Mouse (Mus musculus): ENCODE results near the gene Ccdc97. TPM values are rescaled to one million over a fixed set of nuclear protein-coding genes. Genes with fewer than 3 reads are reported as not detected.
A peak's percentile ranks its signal among the peaks of the same experiment; 100 is the strongest.

Ccdc97 gene
- polyA plus RNA-seq, 1 experiment from 2014 or later = 29.6 TPM

- 80% methylated on average over 12 of the region's 12 CpGs for WGBS
- DNase-seq (ENCODE audit: extremely low spot score, low spot score) = no peak
- Histone ChIP-seq H3K9me3 (peaks cover 24% of the 10 kb centered on the region), H3K4me1 (peaks cover 17% of the 10 kb centered on the region), H3K4me3 (no peak overlapping the region), H3K27me3 (ENCODE audit: poor library complexity, severe bottlenecking) (peaks cover 26% of the 10 kb centered on the region), H3K27ac (no peak overlapping the region), H3K36me3 (replicated peaks) (no peaks in the 10 kb centered on the region)
These were observed 18.2 kb downstream of the Ccdc97 start for GRCm38 (mm10) chr7:25700732-25701131.

GRCm38 (mm10) chr7:25699851-25700250, 19.0 kb downstream of the Ccdc97 start:
- no peaks in the 10 kb centered on the region for H3K36me3 ChIP-seq (replicated peaks)
- DNase-seq (ENCODE audit: extremely low spot score, low spot score) = no peak
- no peak overlapping the region for H3K4me3 ChIP-seq
- H3K4me1 ChIP-seq = peaks cover 13% of the 10 kb centered on the region
- peaks cover 24% of the 10 kb centered on the region for H3K9me3 ChIP-seq
- H3K27me3 ChIP-seq (ENCODE audit: poor library complexity, severe bottlenecking) = peaks cover 17% of the 10 kb centered on the region
- 56% methylated on average over 13 of the region's 13 CpGs for WGBS
- H3K27ac ChIP-seq = no peak overlapping the region

- Histone ChIP-seq H3K27me3 (ENCODE audit: poor library complexity, severe bottlenecking) (peaks cover 30% of the 10 kb centered on the region), H3K4me3 (no peak overlapping the region), H3K27ac (no peak overlapping the region), H3K36me3 (replicated peaks) (no peaks in the 10 kb centered on the region), H3K9me3 (peaks cover 4% of the 10 kb centered on the region; the same call in 1 of the 2 replicates), H3K4me1 (peaks cover 15% of the 10 kb centered on the region)
- 64% methylated on average over 8 of the region's 8 CpGs for WGBS
- DNase-seq (ENCODE audit: extremely low spot score, low spot score) = no peak
These were observed 24.8 kb downstream of the Ccdc97 start for GRCm38 (mm10) chr7:25694104-25694503.

- Histone ChIP-seq H3K27me3 (ENCODE audit: poor library complexity, severe bottlenecking) (peaks cover 70% of the 10 kb centered on the region), H3K4me3 (peak overlapping the region; percentile 64)
These were observed 28.8 kb downstream of the Ccdc97 start for GRCm38 (mm10) chr7:25690051-25690450.

GRCm38 (mm10) chr7:25689603-25690021, 29.3 kb downstream of the Ccdc97 start:
- WGBS = 16% methylated on average over 12 of the region's 12 CpGs
- Histone ChIP-seq H3K4me1 (peaks cover 49% of the 10 kb centered on the region), H3K4me3 (peak overlapping the region; percentile 64), H3K36me3 (replicated peaks) (no peaks in the 10 kb centered on the region), H3K27ac (no peak overlapping the region), H3K9me3 (peaks cover 4% of the 10 kb centered on the region; the same call in 1 of the 2 replicates), H3K27me3 (ENCODE audit: poor library complexity, severe bottlenecking) (peaks cover 75% of the 10 kb centered on the region)
- no peak for DNase-seq (ENCODE audit: extremely low spot score, low spot score)

More at GRCm38 (mm10) chr7:25690051-25690450, 28.8 kb downstream of the Ccdc97 start:
- H3K27ac ChIP-seq = no peak overlapping the region
- no peaks in the 10 kb centered on the region for H3K36me3 ChIP-seq (replicated peaks)
- DNase-seq (ENCODE audit: extremely low spot score, low spot score) = no peak
- peaks cover 4% of the 10 kb centered on the region; the same call in 1 of the 2 replicates for H3K9me3 ChIP-seq
- whole genome bisulfite sequencing = 37% methylated on average over 5 of the region's 5 CpGs
- peaks cover 49% of the 10 kb centered on the region for H3K4me1 ChIP-seq

DNA sequence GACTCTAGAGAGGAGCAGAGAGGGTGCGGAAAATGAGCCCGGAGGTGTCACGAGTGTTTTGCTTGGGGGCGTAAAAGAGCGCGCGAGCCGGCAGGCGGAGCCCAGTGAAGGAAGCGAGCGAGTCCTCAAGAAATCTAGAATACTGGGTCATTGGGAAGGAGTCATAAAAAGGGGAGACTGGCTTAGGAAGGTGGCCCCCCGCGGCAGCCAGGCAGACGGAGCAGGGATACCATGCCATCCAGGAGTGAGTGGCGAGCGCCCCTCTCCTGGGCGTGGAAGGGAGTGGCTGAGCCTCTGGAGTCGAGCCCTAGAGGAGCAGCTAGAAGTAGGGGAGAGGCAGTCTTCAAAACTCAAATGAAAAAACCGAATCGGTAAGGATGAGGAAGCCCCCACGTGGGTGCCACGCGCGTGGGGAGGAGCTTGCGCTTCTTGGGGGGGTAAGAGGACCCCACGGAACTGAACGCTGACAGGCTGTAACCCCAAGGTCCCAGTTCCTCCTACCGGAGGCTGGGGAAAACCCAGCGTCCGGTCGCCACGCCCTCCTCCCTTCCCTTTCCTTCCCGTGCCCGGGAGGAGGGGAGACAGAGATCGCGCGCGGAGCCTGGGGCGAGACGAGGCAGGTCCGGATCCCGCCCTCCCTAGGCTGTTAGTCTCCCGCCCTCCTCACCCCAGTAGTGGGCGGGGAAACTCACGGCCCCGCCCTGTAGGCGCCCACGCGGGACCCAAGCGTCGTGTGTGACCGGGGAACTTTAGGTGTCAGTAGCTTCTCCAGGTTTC, 29.9 kb downstream of the Ccdc97 start:
- H3K27me3 ChIP-seq (ENCODE audit: poor library complexity, severe bottlenecking) = peaks cover 76% of the 10 kb centered on the region
- H3K36me3 ChIP-seq (replicated peaks) = no peaks in the 10 kb centered on the region; the same call in 1 of the 2 replicates
- H3K4me3 ChIP-seq = peak overlapping the region; percentile 64
- peaks cover 47% of the 10 kb centered on the region for H3K4me1 ChIP-seq
- 2% methylated on average over 50 of the region's 52 CpGs for WGBS
- peak; percentile 38 for DNase-seq (ENCODE audit: extremely low spot score, low spot score)
- H3K27ac ChIP-seq = peak overlapping the region; percentile 58
- H3K9me3 ChIP-seq = peaks cover 4% of the 10 kb centered on the region; the same call in 1 of the 2 replicates

DNA sequence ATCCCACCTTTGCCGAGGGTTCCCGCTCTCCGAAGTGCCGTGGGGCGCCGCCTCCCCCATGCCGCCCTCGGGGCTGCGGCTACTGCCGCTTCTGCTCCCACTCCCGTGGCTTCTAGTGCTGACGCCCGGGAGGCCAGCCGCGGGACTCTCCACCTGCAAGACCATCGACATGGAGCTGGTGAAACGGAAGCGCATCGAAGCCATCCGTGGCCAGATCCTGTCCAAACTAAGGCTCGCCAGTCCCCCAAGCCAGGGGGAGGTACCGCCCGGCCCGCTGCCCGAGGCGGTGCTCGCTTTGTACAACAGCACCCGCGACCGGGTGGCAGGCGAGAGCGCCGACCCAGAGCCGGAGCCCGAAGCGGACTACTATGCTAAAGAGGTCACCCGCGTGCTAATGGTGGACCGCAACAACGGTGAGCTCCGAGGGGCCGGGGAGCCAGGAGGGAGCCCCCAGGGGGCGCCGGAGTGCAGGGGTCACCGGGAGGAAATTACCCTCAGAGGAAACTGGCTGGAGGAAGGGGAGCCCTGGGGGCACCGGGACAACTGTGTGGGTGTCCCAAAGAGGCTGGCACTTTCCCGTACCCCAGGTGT, 31.0 kb downstream of the Ccdc97 start:
- peak overlapping the region; percentile 74 for H3K27ac ChIP-seq
- H3K4me3 ChIP-seq = peak overlapping the region; percentile 64
- H3K36me3 ChIP-seq (replicated peaks) = peaks cover 4% of the 10 kb centered on the region
- H3K4me1 ChIP-seq = peaks cover 52% of the 10 kb centered on the region
- DNase-seq (ENCODE audit: extremely low spot score, low spot score) = peak; percentile 36
- under 1% methylated on average over 47 of the region's 47 CpGs for WGBS
- peaks cover 3% of the 10 kb centered on the region; the same call in 1 of the 2 replicates for H3K9me3 ChIP-seq
- peaks cover 76% of the 10 kb centered on the region for H3K27me3 ChIP-seq (ENCODE audit: poor library complexity, severe bottlenecking)

GRCm38 (mm10) chr7:25686680-25687531, 32.0 kb downstream of the Ccdc97 start, which contains the start of gene Tgfb1:
Tgfb1 (plus strand) TSS chr7:25687002.
- H3K4me3 ChIP-seq = peak within 1 kb of the TSS; percentile 64
- H3K9me3 ChIP-seq = no peaks in the 10 kb centered on the region
- peaks cover 55% of the 10 kb centered on the region for H3K4me1 ChIP-seq
- H3K27ac ChIP-seq = peak within 1 kb of the TSS; percentile 74
- H3K36me3 ChIP-seq (replicated peaks) = peaks cover 4% of the 10 kb centered on the region
- WGBS = under 1% methylated on average over 63 of the region's 69 CpGs
- H3K27me3 ChIP-seq (ENCODE audit: poor library complexity, severe bottlenecking) = peaks cover 74% of the 10 kb centered on the region
- DNase-seq (ENCODE audit: extremely low spot score, low spot score) = peak; percentile 70

DNA sequence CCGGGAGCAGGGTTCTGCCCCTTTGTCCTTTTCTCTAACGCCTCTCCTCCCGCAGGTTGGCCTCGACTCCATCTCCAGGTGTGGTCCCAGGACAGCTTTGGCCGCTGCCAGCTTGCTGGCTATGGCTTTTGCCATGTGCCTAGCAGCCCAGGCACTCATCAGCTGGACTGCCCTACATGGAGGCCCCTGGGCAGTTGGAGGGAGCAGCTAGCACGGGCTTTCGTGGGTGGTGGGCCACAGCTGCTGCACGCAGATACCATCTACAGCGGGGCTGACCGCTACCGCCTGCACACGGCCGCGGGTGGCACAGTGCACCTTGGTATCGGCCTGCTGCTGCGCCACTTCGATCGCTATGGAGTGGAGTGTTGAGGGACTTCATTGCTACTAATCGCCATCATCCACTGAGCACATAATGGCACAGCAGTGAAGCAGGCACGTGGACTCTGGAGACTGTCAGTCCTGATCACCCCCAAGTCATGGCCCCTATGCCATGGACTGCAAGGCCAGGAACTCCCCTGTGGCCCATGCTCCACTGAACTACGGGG, 32.9 kb downstream of the Ccdc97 start:
- no peak for DNase-seq (ENCODE audit: extremely low spot score, low spot score)
- 72% methylated on average over 21 of the region's 21 CpGs for WGBS
- Histone ChIP-seq H3K27me3 (ENCODE audit: poor library complexity, severe bottlenecking) (peaks cover 65% of the 10 kb centered on the region), H3K27ac (no peak overlapping the region), H3K36me3 (replicated peaks) (peaks cover 4% of the 10 kb centered on the region), H3K9me3 (no peaks in the 10 kb centered on the region), H3K4me3 (peak overlapping the region; percentile 64; the same call in 1 of the 2 replicates), H3K4me1 (peaks cover 64% of the 10 kb centered on the region)

DNA sequence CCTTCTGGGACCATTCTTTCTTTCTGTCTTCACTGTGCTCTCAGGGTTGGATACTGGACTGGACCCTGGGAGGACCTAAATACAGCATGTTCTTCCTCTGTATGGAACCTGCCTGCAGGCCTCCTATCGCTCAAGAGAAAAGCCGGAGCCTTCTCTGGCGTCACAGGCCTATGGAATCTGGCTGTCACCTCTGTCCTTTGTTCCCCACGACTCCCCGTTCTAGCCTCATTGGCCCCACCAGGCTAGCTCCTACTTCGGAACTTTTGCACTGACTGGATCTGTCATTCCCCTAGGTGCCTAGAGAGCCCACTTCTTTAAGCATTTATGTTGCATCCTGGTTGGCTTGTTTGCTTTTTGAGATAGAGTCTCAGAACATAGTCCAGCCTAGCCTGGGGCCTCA, 34.2 kb downstream of the Ccdc97 start:
- no peak overlapping the region for H3K4me3 ChIP-seq
- H3K36me3 ChIP-seq (replicated peaks) = peaks cover 4% of the 10 kb centered on the region
- H3K27ac ChIP-seq = no peak overlapping the region
- DNase-seq (ENCODE audit: extremely low spot score, low spot score) = no peak
- peaks cover 69% of the 10 kb centered on the region for H3K4me1 ChIP-seq
- no peaks in the 10 kb centered on the region for H3K9me3 ChIP-seq
- H3K27me3 ChIP-seq (ENCODE audit: poor library complexity, severe bottlenecking) = peaks cover 53% of the 10 kb centered on the region
- 85% methylated on average over 6 of the region's 6 CpGs for WGBS

GRCm38 (mm10) chr7:25683474-25684180, 35.3 kb downstream of the Ccdc97 start:
- Histone ChIP-seq H3K9me3 (no peaks in the 10 kb centered on the region), H3K27me3 (ENCODE audit: poor library complexity, severe bottlenecking) (peaks cover 53% of the 10 kb centered on the region), H3K4me1 (peaks cover 59% of the 10 kb centered on the region), H3K36me3 (replicated peaks) (peaks cover 4% of the 10 kb centered on the region), H3K4me3 (no peak overlapping the region; the same call in 1 of the 2 replicates), H3K27ac (no peak overlapping the region; the same call in 1 of the 2 replicates)
- WGBS = 78% methylated on average over 7 of the region's 7 CpGs
- DNase-seq (ENCODE audit: extremely low spot score, low spot score) = no peak

All from forebrain, embryonic 10.5 days (tissue).